Mouse (Mus musculus): ENCODE data around the gene Cyp3a13. TPM values are rescaled to one million over a fixed set of nuclear protein-coding genes. Genes with fewer than 3 reads are reported as not detected.
"Not testable (repeated sequence)": the region's sequence is repeated elsewhere in the genome, so short reads cannot be mapped to it uniquely, and the experiment has no call there.

The Cyp3a13 gene
- polyA plus RNA-seq, 1 experiment from 2014 or later: 34.5 TPM

DNA sequence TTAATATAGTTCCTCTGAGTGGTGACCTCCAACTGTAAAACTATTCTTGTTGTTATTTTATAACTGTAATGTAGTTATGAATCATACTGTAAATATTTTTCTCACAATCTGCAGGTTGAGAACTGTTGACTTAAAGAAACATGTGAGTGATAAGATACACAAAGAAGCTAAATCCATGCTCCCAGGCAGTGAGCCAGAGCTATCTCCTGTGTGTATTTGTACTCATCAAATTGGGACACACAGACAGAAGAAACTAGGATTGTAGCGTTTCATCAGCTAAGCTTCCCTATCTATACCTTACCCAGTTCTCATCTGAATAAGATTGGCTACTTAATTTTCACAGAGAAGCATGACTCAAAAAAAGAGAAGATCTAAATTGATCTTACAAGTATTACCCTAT lies 21.7 kb upstream of the Cyp3a13 start:
- H3K36me3 ChIP-seq (ENCODE audit: control insufficient read depth, insufficient read depth, low read length): no peaks in the 10 kb centered on the region
- H3K27me3 ChIP-seq (ENCODE audit: control insufficient read depth, insufficient read depth, low read length): no peaks in the 10 kb centered on the region
- H3K4me3 ChIP-seq (ENCODE audit: low read depth, low read length): no peak overlapping the region
- no peaks in the 10 kb centered on the region for H3K9me3 ChIP-seq (ENCODE audit: control insufficient read depth, low read length)
- TF ChIP-seq EP300 (optimal IDR thresholded peaks at IDR 0.05): no peak
- DNase-seq (ENCODE audit: low spot score) (no peak), ATAC-seq (ENCODE audit: low FRiP score, low TSS enrichment) (no peak)
- H3K4me1 ChIP-seq (replicated peaks; ENCODE audit: control insufficient read depth, insufficient read depth): no peaks in the 10 kb centered on the region; the same call in 1 of the 2 replicates
- no peak overlapping the region for H3K27ac ChIP-seq (replicated peaks)
- H3K4me2 ChIP-seq (replicated peaks; ENCODE audit: low read depth): no peak overlapping the region
- 41% methylated on average over 1 of the region's 1 CpGs for WGBS
- H3K9ac ChIP-seq (ENCODE audit: low read length): no peak overlapping the region

DNA sequence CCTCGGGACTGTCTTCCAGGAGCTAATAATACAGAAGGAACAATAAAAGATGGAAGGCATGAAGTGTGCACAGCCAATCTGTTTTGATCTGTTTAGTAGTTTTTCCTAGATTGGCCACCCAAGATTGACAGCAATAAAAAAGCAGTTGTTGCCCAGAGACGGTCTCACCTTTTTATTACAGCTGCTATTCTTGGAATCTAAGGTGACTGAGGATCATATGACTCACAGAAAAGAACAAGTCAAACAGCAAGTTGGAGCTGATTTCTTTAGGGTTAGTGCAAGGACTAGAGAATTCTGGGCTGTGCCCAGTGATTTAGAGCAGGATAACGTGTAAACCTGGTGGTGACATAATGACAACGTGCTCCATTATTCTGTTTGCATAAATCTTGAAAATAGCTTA lies 19.5 kb upstream of the Cyp3a13 start:
- DNase-seq (ENCODE audit: low spot score): no peak
- Histone ChIP-seq H3K36me3 (ENCODE audit: control insufficient read depth, insufficient read depth, low read length) (no peaks in the 10 kb centered on the region), H3K4me1 (replicated peaks; ENCODE audit: control insufficient read depth, insufficient read depth) (no peaks in the 10 kb centered on the region; the same call in 1 of the 2 replicates), H3K27ac (replicated peaks) (no peak overlapping the region), H3K27me3 (ENCODE audit: control insufficient read depth, insufficient read depth, low read length) (no peaks in the 10 kb centered on the region), H3K4me3 (ENCODE audit: low read depth, low read length) (no peak overlapping the region), H3K4me2 (replicated peaks; ENCODE audit: low read depth) (no peak overlapping the region), H3K9me3 (ENCODE audit: control insufficient read depth, low read length) (no peaks in the 10 kb centered on the region), H3K9ac (ENCODE audit: low read length) (no peak overlapping the region)
- ATAC-seq (ENCODE audit: low FRiP score, low TSS enrichment): peak; percentile 29; the same call in 1 of the 2 replicates
- WGBS: 43% methylated on average over 4 of the region's 4 CpGs
- no peak for TF ChIP-seq EP300 (optimal IDR thresholded peaks at IDR 0.05)
- TF ChIP-seq CTCF (IDR thresholded peaks at IDR 0.05; ENCODE audit: low read depth): no peak

- Histone ChIP-seq H3K4me3 (ENCODE audit: low read depth, low read length) (no peak overlapping the region), H3K4me2 (replicated peaks; ENCODE audit: low read depth) (no peak overlapping the region), H3K4me1 (replicated peaks; ENCODE audit: control insufficient read depth, insufficient read depth) (no peaks in the 10 kb centered on the region; the same call in 1 of the 2 replicates), H3K9ac (ENCODE audit: low read length) (no peak overlapping the region), H3K27me3 (ENCODE audit: control insufficient read depth, insufficient read depth, low read length) (no peaks in the 10 kb centered on the region), H3K36me3 (ENCODE audit: control insufficient read depth, insufficient read depth, low read length) (no peaks in the 10 kb centered on the region), H3K9me3 (ENCODE audit: control insufficient read depth, low read length) (no peaks in the 10 kb centered on the region), H3K27ac (replicated peaks) (no peak overlapping the region)
- ATAC-seq (ENCODE audit: low FRiP score, low TSS enrichment) (no peak), DNase-seq (ENCODE audit: low spot score) (no peak)
- 68% methylated on average over 4 of the region's 4 CpGs for WGBS
- TF ChIP-seq EP300 (optimal IDR thresholded peaks at IDR 0.05): no peak
- TF ChIP-seq CTCF (IDR thresholded peaks at IDR 0.05; ENCODE audit: low read depth): peak; percentile 51
Observed at GRCm38 (mm10) chr5:137937238-137937637, 15.8 kb upstream of the Cyp3a13 start.

GRCm38 (mm10) chr5:137936486-137936885 lies 15.1 kb upstream of the Cyp3a13 start:
- TF ChIP-seq CTCF (IDR thresholded peaks at IDR 0.05; ENCODE audit: low read depth) (no peak), EP300 (optimal IDR thresholded peaks at IDR 0.05) (no peak)
- DNase-seq (ENCODE audit: low spot score): no peak
- no peaks in the 10 kb centered on the region for H3K36me3 ChIP-seq (ENCODE audit: control insufficient read depth, insufficient read depth, low read length)
- WGBS: 65% methylated on average over 2 of the region's 2 CpGs
- H3K27ac ChIP-seq (replicated peaks): no peak overlapping the region
- H3K4me2 ChIP-seq (replicated peaks; ENCODE audit: low read depth): no peak overlapping the region
- H3K9me3 ChIP-seq (ENCODE audit: control insufficient read depth, low read length): no peaks in the 10 kb centered on the region
- H3K4me1 ChIP-seq (replicated peaks; ENCODE audit: control insufficient read depth, insufficient read depth): no peaks in the 10 kb centered on the region; the same call in 1 of the 2 replicates
- H3K4me3 ChIP-seq (ENCODE audit: low read depth, low read length): no peak overlapping the region
- no peaks in the 10 kb centered on the region for H3K27me3 ChIP-seq (ENCODE audit: control insufficient read depth, insufficient read depth, low read length)
- peak; percentile 82 for ATAC-seq (ENCODE audit: low FRiP score, low TSS enrichment)
- no peak overlapping the region for H3K9ac ChIP-seq (ENCODE audit: low read length)

DNA sequence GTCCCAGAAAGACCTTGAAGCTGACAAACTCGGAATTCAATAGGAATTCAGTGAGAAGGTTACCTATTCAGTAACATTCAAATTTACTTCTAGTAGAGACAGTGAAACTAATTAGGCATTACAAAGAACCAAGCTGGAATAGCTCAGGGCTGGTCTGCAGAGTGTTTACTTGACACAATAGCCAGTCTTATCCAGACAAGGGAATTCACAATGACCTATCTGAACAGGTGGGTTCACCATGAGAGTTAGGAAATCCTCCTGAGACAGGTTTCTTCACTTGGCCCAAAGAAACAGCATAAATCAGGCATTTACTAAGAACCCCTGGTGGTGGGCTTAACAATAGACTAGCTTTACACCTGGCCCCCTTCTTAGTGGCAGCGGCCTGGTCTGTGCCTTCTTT lies 12.5 kb upstream of the Cyp3a13 start:
- not testable (repeated sequence) for H3K9ac ChIP-seq (ENCODE audit: low read length); H3K27me3 ChIP-seq (ENCODE audit: control insufficient read depth, insufficient read depth, low read length); ATAC-seq (ENCODE audit: low FRiP score, low TSS enrichment); H3K4me1 ChIP-seq (replicated peaks; ENCODE audit: control insufficient read depth, insufficient read depth); H3K9me3 ChIP-seq (ENCODE audit: control insufficient read depth, low read length); H3K36me3 ChIP-seq (ENCODE audit: control insufficient read depth, insufficient read depth, low read length); H3K4me2 ChIP-seq (replicated peaks; ENCODE audit: low read depth); H3K27ac ChIP-seq (replicated peaks); DNase-seq (ENCODE audit: low spot score); H3K4me3 ChIP-seq (ENCODE audit: low read depth, low read length)
- 66% methylated on average over 2 of the region's 2 CpGs for WGBS

DNA sequence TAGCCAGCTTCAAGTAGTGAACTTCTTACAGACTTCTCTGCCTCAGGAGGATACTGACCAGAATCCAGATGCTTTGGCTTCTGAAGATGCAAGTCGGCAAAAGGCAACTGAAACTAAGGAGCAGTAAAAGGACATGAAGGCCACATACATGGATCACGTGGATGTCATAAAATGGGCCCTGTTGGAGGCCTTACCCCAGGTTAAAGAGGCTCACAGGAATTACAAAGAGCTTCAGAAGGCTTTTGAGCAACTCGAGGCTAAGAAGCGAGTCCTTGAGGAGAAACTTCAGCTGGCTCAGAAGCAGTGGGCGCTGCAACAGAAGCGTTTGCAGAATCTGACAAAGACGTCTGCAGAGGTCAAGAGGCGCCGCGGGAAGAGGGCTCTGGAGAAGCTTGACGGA lies 7.0 kb upstream of the Cyp3a13 start:
- no peaks in the 10 kb centered on the region for H3K9me3 ChIP-seq (ENCODE audit: control insufficient read depth, low read length)
- H3K27ac ChIP-seq (replicated peaks): no peak overlapping the region
- no peak overlapping the region for H3K4me2 ChIP-seq (replicated peaks; ENCODE audit: low read depth)
- ATAC-seq (ENCODE audit: low FRiP score, low TSS enrichment): no peak
- no peaks in the 10 kb centered on the region for H3K36me3 ChIP-seq (ENCODE audit: control insufficient read depth, insufficient read depth, low read length)
- H3K27me3 ChIP-seq (ENCODE audit: control insufficient read depth, insufficient read depth, low read length): no peaks in the 10 kb centered on the region
- H3K9ac ChIP-seq (ENCODE audit: low read length): no peak overlapping the region
- WGBS: 79% methylated on average over 11 of the region's 11 CpGs
- TF ChIP-seq CTCF (IDR thresholded peaks at IDR 0.05; ENCODE audit: low read depth) (no peak), EP300 (optimal IDR thresholded peaks at IDR 0.05) (no peak)
- no peak overlapping the region for H3K4me3 ChIP-seq (ENCODE audit: low read depth, low read length)
- no peak for DNase-seq (ENCODE audit: low spot score)
- H3K4me1 ChIP-seq (replicated peaks; ENCODE audit: control insufficient read depth, insufficient read depth): no peaks in the 10 kb centered on the region
